Mouse (Mus musculus) gastrocnemius, postnatal 10 days (tissue): Measurements from ENCODE around the gene Ttc9. TPM values are rescaled to one million over a fixed set of nuclear protein-coding genes. Genes with fewer than 3 reads are reported as not detected.

Experiments
- DNase-seq: peaks from one replicate; pipeline ENCODE4 v3.0.0; 2021; ENCODE audit warnings: mixed read lengths
- total RNA-seq, 2 experiments: library from RNA; stranded (reverse); gene quantifications; 2 replicates each; pipeline ENCODE4 v1.2.3; 2021

Gene Ttc9
- total RNA-seq, 2 experiments from 2014 or later, result 23.1 to 27.7 TPM

- DNase-seq, result no peak
Observed at GRCm38 (mm10) chr12:81657321-81657720, 26.3 kb downstream of the Ttc9 start.

- no peak for DNase-seq
Observed at GRCm38 (mm10) chr12:81658086-81658485, 27.0 kb downstream of the Ttc9 start.

- DNase-seq, result no peak
Observed at GRCm38 (mm10) chr12:81662076-81662475, 31.0 kb downstream of the Ttc9 start.

GRCm38 (mm10) chr12:81663116-81663515 lies 32.1 kb downstream of the Ttc9 start:
- DNase-seq, result no peak

- no peak for DNase-seq
Observed at GRCm38 (mm10) chr12:81663906-81664305, 32.9 kb downstream of the Ttc9 start.

- no peak for DNase-seq
Observed at GRCm38 (mm10) chr12:81668406-81668805, 37.4 kb downstream of the Ttc9 start.

GRCm38 (mm10) chr12:81675557-81675956 lies 44.5 kb downstream of the Ttc9 start:
- DNase-seq, result no peak

- DNase-seq, result no peak
Observed at GRCm38 (mm10) chr12:81679807-81680529, 48.9 kb downstream of the Ttc9 start.

- no peak for DNase-seq
Observed at GRCm38 (mm10) chr12:81683395-81683794, 52.3 kb downstream of the Ttc9 start.

- no peak for DNase-seq
Observed at GRCm38 (mm10) chr12:81684096-81684495, 53.0 kb downstream of the Ttc9 start.

- DNase-seq, result no peak
Observed at GRCm38 (mm10) chr12:81685981-81686380, 54.9 kb downstream of the Ttc9 start.

- DNase-seq, result no peak
Observed at GRCm38 (mm10) chr12:81686406-81687117, 55.5 kb downstream of the Ttc9 start.

- DNase-seq, result no peak
Observed at GRCm38 (mm10) chr12:81687873-81688272, 56.8 kb downstream of the Ttc9 start.

GRCm38 (mm10) chr12:81688537-81688936 lies 57.5 kb downstream of the Ttc9 start:
- no peak for DNase-seq

GRCm38 (mm10) chr12:81689505-81690056 lies 58.5 kb downstream of the Ttc9 start:
- no peak for DNase-seq

- DNase-seq, result no peak
Observed at GRCm38 (mm10) chr12:81690111-81690510, 59.1 kb downstream of the Ttc9 start.

- no peak for DNase-seq
Observed at GRCm38 (mm10) chr12:81690751-81691150, 59.7 kb downstream of the Ttc9 start.

- DNase-seq, result no peak
Observed at GRCm38 (mm10) chr12:81691177-81691730, 60.2 kb downstream of the Ttc9 start.

- no peak for DNase-seq
Observed at GRCm38 (mm10) chr12:81698011-81698410, 67.0 kb downstream of the Ttc9 start.

- no peak for DNase-seq
Observed at GRCm38 (mm10) chr12:81702903-81703302, 71.9 kb downstream of the Ttc9 start.

- DNase-seq, result no peak
Observed at GRCm38 (mm10) chr12:81712618-81713017, 81.6 kb downstream of the Ttc9 start.
